Mouse (Mus musculus): ENCODE data around the gene 4930544G11Rik. TPM values are rescaled to one million over a fixed set of nuclear protein-coding genes. Genes with fewer than 3 reads are reported as not detected.

4930544G11Rik gene
- polyA plus RNA-seq (2012; rRNA removed): not detected in 2 replicates

- DNase-seq (ENCODE audit: low read depth, low spot score): no peak
- WGBS: 97% methylated on average over 10 of the region's 10 CpGs
Observed at GRCm38 (mm10) chr6:65952309-65952708, at the start of gene 4930544G11Rik. Gene 4930544G11Rik (plus strand): TSS chr6:65952609.

GRCm38 (mm10) chr6:65906657-65907182, 45.7 kb upstream of the 4930544G11Rik start:
- DNase-seq (ENCODE audit: low read depth, low spot score): no peak
- WGBS: 68% methylated on average over 2 of the region's 2 CpGs

GRCm38 (mm10) chr6:65915421-65915820, 37.0 kb upstream of the 4930544G11Rik start:
- WGBS: 87% methylated on average over 5 of the region's 5 CpGs
- no peak for DNase-seq (ENCODE audit: low read depth, low spot score)

- DNase-seq (ENCODE audit: low read depth, low spot score): no peak
- WGBS: 68% methylated on average over 3 of the region's 3 CpGs
Observed at GRCm38 (mm10) chr6:65921703-65922102, 30.7 kb upstream of the 4930544G11Rik start.

- no peak for DNase-seq (ENCODE audit: low read depth, low spot score)
- WGBS: 51% methylated on average over 4 of the region's 4 CpGs
Observed at GRCm38 (mm10) chr6:65923501-65924084, 28.8 kb upstream of the 4930544G11Rik start.

GRCm38 (mm10) chr6:65925737-65926333, 26.6 kb upstream of the 4930544G11Rik start:
- 88% methylated on average over 3 of the region's 3 CpGs for WGBS
- no peak for DNase-seq (ENCODE audit: low read depth, low spot score)

- WGBS: 79% methylated on average over 1 of the region's 1 CpGs
- DNase-seq (ENCODE audit: low read depth, low spot score): no peak
Observed at GRCm38 (mm10) chr6:65930523-65930922, 21.9 kb upstream of the 4930544G11Rik start.

GRCm38 (mm10) chr6:65932776-65933175, 19.6 kb upstream of the 4930544G11Rik start:
- WGBS: 43% methylated on average over 1 of the region's 1 CpGs

GRCm38 (mm10) chr6:65933177-65933576, 19.2 kb upstream of the 4930544G11Rik start:
- DNase-seq (ENCODE audit: low read depth, low spot score): no peak
- WGBS: 71% methylated on average over 4 of the region's 4 CpGs

More at GRCm38 (mm10) chr6:65932776-65933175, 19.6 kb upstream of the 4930544G11Rik start:
- no peak for DNase-seq (ENCODE audit: low read depth, low spot score)

- DNase-seq (ENCODE audit: low read depth, low spot score): no peak
- WGBS: 61% methylated on average over 7 of the region's 7 CpGs
Observed at GRCm38 (mm10) chr6:65935566-65936281, 16.7 kb upstream of the 4930544G11Rik start.

- WGBS: 81% methylated on average over 6 of the region's 6 CpGs
- DNase-seq (ENCODE audit: low read depth, low spot score): no peak
Observed at GRCm38 (mm10) chr6:65950492-65950891, 1.9 kb upstream of the 4930544G11Rik start.

- WGBS: 75% methylated on average over 6 of the region's 6 CpGs
- DNase-seq (ENCODE audit: low read depth, low spot score): no peak
Observed at GRCm38 (mm10) chr6:65969386-65970111, 17.1 kb downstream of the 4930544G11Rik start.

- DNase-seq (ENCODE audit: low read depth, low spot score): no peak
- WGBS: 85% methylated on average over 9 of the region's 9 CpGs
Observed at GRCm38 (mm10) chr6:65970410-65970809, 18.0 kb downstream of the 4930544G11Rik start.

GRCm38 (mm10) chr6:65992081-65992480, 39.7 kb downstream of the 4930544G11Rik start:
- 81% methylated on average over 3 of the region's 3 CpGs for WGBS
- DNase-seq (ENCODE audit: low read depth, low spot score): no peak

GRCm38 (mm10) chr6:65998343-65998742, 45.9 kb downstream of the 4930544G11Rik start:
- DNase-seq (ENCODE audit: low read depth, low spot score): no peak

Other genes starting within 250 kb of the 4930544G11Rik start
- gene Prdm5, start 173.6 kb upstream of the 4930544G11Rik start, polyA plus RNA-seq (2012; rRNA removed): 0.58 and 0.95 TPM in 2 replicates